Mouse (Mus musculus) lung, postnatal 0 days (tissue): ENCODE data around the gene Inava. TPM values are rescaled to one million over a fixed set of nuclear protein-coding genes. Genes with fewer than 3 reads are reported as not detected.

ENCODE experiments used
- ATAC-seq: fragments of 200-750 bp; cut with Nextera tagmentation; 2 replicates; pipeline ENCODE4 v1.8.0; 2017; ENCODE audit warnings: moderate library complexity
- DNase-seq: peaks from one replicate; pipeline ENCODE4 v3.0.0-alpha.2; 2016; ENCODE audit warnings: low spot score
- H3K27ac ChIP-seq: fragments of 300-500 bp; sonication (generic); 2 replicates; pipeline ENCODE4 v1.5.1; 2014; ENCODE audit warnings: antibody characterized with exemption, mild to moderate bottlenecking, low read length, mixed read lengths
- H3K27me3 ChIP-seq: fragments of 300-500 bp; sonication (generic); replicated peaks from 2 replicates; pipeline ENCODE4 v1.6.1; 2014; ENCODE audit warnings: low read length, mixed read lengths; ENCODE audit not compliant: insufficient read depth
- H3K36me3 ChIP-seq: fragments of 300-500 bp; sonication (generic); 2 replicates; pipeline ENCODE4 v1.6.1; 2014; ENCODE audit warnings: low read length, mixed read lengths; ENCODE audit not compliant: insufficient read depth
- H3K4me1 ChIP-seq: fragments of 300-500 bp; sonication (generic); 2 replicates; pipeline ENCODE4 v1.6.1; 2014; ENCODE audit warnings: antibody characterized with exemption, low read depth, low read length, mixed read lengths; ENCODE audit not compliant: insufficient read depth
- H3K4me2 ChIP-seq: fragments of 300-500 bp; sonication (generic); replicated peaks from 2 replicates; pipeline ENCODE4 v1.6.1; 2014; ENCODE audit warnings: low read depth, mild to moderate bottlenecking, low read length, moderate library complexity, mixed read lengths
- H3K4me3 ChIP-seq: fragments of 300-500 bp; sonication (generic); 2 replicates; pipeline ENCODE4 v1.5.1; 2014; ENCODE audit warnings: low read depth, low read length
- H3K9ac ChIP-seq: fragments of 300-500 bp; sonication (generic); replicated peaks from 2 replicates; pipeline ENCODE4 v1.6.1; 2014; ENCODE audit warnings: low read depth, mild to moderate bottlenecking
- H3K9me3 ChIP-seq: fragments of 300-500 bp; sonication (generic); 2 replicates; pipeline ENCODE4 v1.6.1; 2016; ENCODE audit warnings: low read length, mixed read lengths
- CTCF ChIP-seq: IDR thresholded peaks from 2 replicates; pipeline ENCODE4 v1.5.1; 2016; ENCODE audit warnings: antibody characterized with exemption, mild to moderate bottlenecking
- EP300 ChIP-seq: IDR thresholded peaks from 2 replicates; pipeline ENCODE4 v1.6.1; 2016; ENCODE audit warnings: antibody characterized with exemption, mild to moderate bottlenecking, control low read depth
- WGBS: fragments of 180-500 bp; shearing (Covaris S2); extraction: QIAGEN DNeasy Blood & Tissue Kit; methylation state at CpG from one replicate; pipeline ENCODE4 v1.1.7; 2014; 5-methylcytosine and 5-hydroxymethylcytosine counted together
- polyA plus RNA-seq: library from polyadenylated mRNA; unstranded; fragments of >200 nt; fragmentation: Nextera tagmentation; extraction: Ambion mirVana; gene quantifications from 2 replicates; pipeline ENCODE4 v1.2.1, GENCODE M21; 2015

Gene Inava
- polyA plus RNA-seq, 1 experiment from 2014 or later, result 10.6 TPM

GRCm38 (mm10) chr1:136177085-136177484 lies 57.0 kb downstream of the Inava start:
- peak; percentile 66 for ATAC-seq
- TF ChIP-seq EP300 (no peak), CTCF (peak; percentile 16)
- Histone ChIP-seq H3K9me3 (no peaks in the 10 kb centered on the region), H3K9ac (no peak overlapping the region), H3K27me3 (no peaks in the 10 kb centered on the region), H3K27ac (peak overlapping the region; percentile 1; the same call in 1 of the 2 replicates), H3K4me3 (no peak overlapping the region), H3K4me1 (no peaks in the 10 kb centered on the region; the same call in 1 of the 2 replicates), H3K4me2 (no peak overlapping the region), H3K36me3 (no peaks in the 10 kb centered on the region)
- peak; percentile 55 for DNase-seq
- WGBS, result 43% methylated on average over 2 of the region's 2 CpGs

GRCm38 (mm10) chr1:136175183-136175582 lies 58.9 kb downstream of the Inava start:
- DNase-seq, result peak; percentile 59
- Histone ChIP-seq H3K9me3 (no peaks in the 10 kb centered on the region), H3K4me2 (no peak overlapping the region), H3K4me1 (no peaks in the 10 kb centered on the region; the same call in 1 of the 2 replicates), H3K4me3 (no peak overlapping the region), H3K9ac (no peak overlapping the region), H3K36me3 (no peaks in the 10 kb centered on the region), H3K27ac (no peak overlapping the region), H3K27me3 (no peaks in the 10 kb centered on the region)
- ATAC-seq, result no peak
- peak; percentile 79 for TF ChIP-seq CTCF
- TF ChIP-seq EP300, result no peak
- WGBS, result 41% methylated on average over 6 of the region's 6 CpGs

GRCm38 (mm10) chr1:136174101-136174606 lies 59.9 kb downstream of the Inava start:
- 0 out of 2 replicates have a peak, but pooled peaks have one; percentile 22 for ATAC-seq
- TF ChIP-seq EP300 (no peak), CTCF (no peak)
- H3K4me3 ChIP-seq, result no peak overlapping the region
- H3K4me1 ChIP-seq, result no peaks in the 10 kb centered on the region; the same call in 1 of the 2 replicates
- H3K9ac ChIP-seq, result no peak overlapping the region
- no peaks in the 10 kb centered on the region for H3K9me3 ChIP-seq
- H3K4me2 ChIP-seq, result peak overlapping the region; percentile 40
- 26% methylated on average over 13 of the region's 13 CpGs for WGBS
- no peaks in the 10 kb centered on the region for H3K36me3 ChIP-seq
- DNase-seq, result peak; percentile 56
- no peak overlapping the region for H3K27ac ChIP-seq
- H3K27me3 ChIP-seq, result no peaks in the 10 kb centered on the region

GRCm38 (mm10) chr1:136172696-136173095 lies 61.4 kb downstream of the Inava start:
- no peak overlapping the region for H3K4me3 ChIP-seq
- no peak overlapping the region for H3K27ac ChIP-seq
- no peaks in the 10 kb centered on the region for H3K36me3 ChIP-seq
- no peaks in the 10 kb centered on the region for H3K27me3 ChIP-seq
- WGBS, result 70% methylated on average over 12 of the region's 12 CpGs
- H3K4me1 ChIP-seq, result no peaks in the 10 kb centered on the region; the same call in 1 of the 2 replicates
- no peak overlapping the region for H3K4me2 ChIP-seq
- H3K9ac ChIP-seq, result no peak overlapping the region
- no peak for ATAC-seq
- H3K9me3 ChIP-seq, result no peaks in the 10 kb centered on the region
- no peak for TF ChIP-seq CTCF
- TF ChIP-seq EP300, result no peak
- DNase-seq, result no peak

- TF ChIP-seq CTCF, result peak; percentile 98
- TF ChIP-seq EP300, result no peak
- no peaks in the 10 kb centered on the region for H3K36me3 ChIP-seq
- no peak overlapping the region for H3K9ac ChIP-seq
- ATAC-seq (peak; percentile 85), DNase-seq (peak; percentile 88)
- H3K4me2 ChIP-seq, result no peak overlapping the region
- no peak overlapping the region for H3K27ac ChIP-seq
- H3K4me3 ChIP-seq, result no peak overlapping the region
- H3K9me3 ChIP-seq, result no peaks in the 10 kb centered on the region
- H3K27me3 ChIP-seq, result no peaks in the 10 kb centered on the region
- no peaks in the 10 kb centered on the region; the same call in 1 of the 2 replicates for H3K4me1 ChIP-seq
- WGBS, result 7% methylated on average over 5 of the region's 5 CpGs
Observed at GRCm38 (mm10) chr1:136170109-136170508, 64.0 kb downstream of the Inava start.

GRCm38 (mm10) chr1:136167657-136168056 lies 66.4 kb downstream of the Inava start:
- no peak for TF ChIP-seq EP300
- TF ChIP-seq CTCF, result peak; percentile 70
- peak; percentile 56 for DNase-seq
- no peaks in the 10 kb centered on the region for H3K9me3 ChIP-seq

More at GRCm38 (mm10) chr1:136167657-136168056, 66.4 kb downstream of the Inava start:
- Histone ChIP-seq H3K4me1 (no peaks in the 10 kb centered on the region), H3K9ac (no peak overlapping the region), H3K27ac (no peak overlapping the region), H3K36me3 (no peaks in the 10 kb centered on the region), H3K27me3 (no peaks in the 10 kb centered on the region), H3K4me2 (no peak overlapping the region), H3K4me3 (no peak overlapping the region)
- ATAC-seq, result no peak
- 67% methylated on average over 8 of the region's 8 CpGs for WGBS
